Mouse (Mus musculus) heart, postnatal 0 days (tissue): ENCODE results near the gene Prss2. TPM values are rescaled to one million over a fixed set of nuclear protein-coding genes. Genes with fewer than 3 reads are reported as not detected.

Experiments used
- ATAC-seq: fragments of 200-750 bp; cut with Nextera tagmentation; 2 replicates; pipeline ENCODE4 v1.8.0; 2017; ENCODE audit warnings: low read depth, moderate number of reproducible peaks, moderate library complexity; ENCODE audit not compliant: insufficient read depth
- DNase-seq: peaks from one replicate; pipeline ENCODE4 v3.0.0-alpha.2; 2016; ENCODE audit warnings: low spot score
- H3K27ac ChIP-seq: fragments of 300-500 bp; sonication (generic); 2 replicates; pipeline ENCODE4 v1.5.1; 2014; ENCODE audit warnings: low read depth, mild to moderate bottlenecking
- H3K27me3 ChIP-seq: fragments of 300-500 bp; sonication (generic); 2 replicates; pipeline ENCODE4 v1.6.1; 2014; ENCODE audit warnings: low read length, mixed read lengths; ENCODE audit not compliant: control insufficient read depth, insufficient read depth
- H3K36me3 ChIP-seq: fragments of 300-500 bp; sonication (generic); replicated peaks from 2 replicates; pipeline ENCODE4 v1.6.1; 2014; ENCODE audit warnings: low read length, mixed read lengths; ENCODE audit not compliant: control insufficient read depth, insufficient read depth
- H3K4me1 ChIP-seq: fragments of 300-500 bp; sonication (generic); 2 replicates; pipeline ENCODE4 v1.6.1; 2014; ENCODE audit warnings: antibody characterized with exemption; ENCODE audit not compliant: control insufficient read depth, insufficient read depth
- H3K4me2 ChIP-seq: fragments of 300-500 bp; sonication (generic); 2 replicates; pipeline ENCODE4 v1.6.1; 2014; ENCODE audit warnings: low read depth, mild to moderate bottlenecking, low read length, moderate library complexity
- H3K4me3 ChIP-seq: fragments of 300-500 bp; sonication (generic); 2 replicates; pipeline ENCODE4 v1.5.1; 2014; ENCODE audit warnings: low read depth, low read length
- H3K9ac ChIP-seq: fragments of 300-500 bp; sonication (generic); replicated peaks from 2 replicates; pipeline ENCODE4 v1.6.1; 2014; ENCODE audit warnings: low read depth, low read length, mixed read lengths
- H3K9me3 ChIP-seq: fragments of 300-500 bp; sonication (generic); replicated peaks from 2 replicates; pipeline ENCODE4 v1.6.1; 2016; ENCODE audit warnings: low read length; ENCODE audit not compliant: control insufficient read depth
- CTCF ChIP-seq: IDR thresholded peaks from 2 replicates; pipeline ENCODE4 v1.5.1; 2016; ENCODE audit warnings: antibody characterized with exemption, control low read depth, low read depth
- EP300 ChIP-seq: IDR thresholded peaks from 2 replicates; pipeline ENCODE4 v1.6.1; 2016; ENCODE audit warnings: antibody characterized with exemption, low read depth
- WGBS: fragments of 180-500 bp; shearing (Covaris S2); extraction: QIAGEN DNeasy Blood & Tissue Kit; methylation state at CpG from one replicate; pipeline ENCODE4 v1.1.7; 2014; 5-methylcytosine and 5-hydroxymethylcytosine counted together
- polyA plus RNA-seq: library from polyadenylated mRNA; unstranded; fragments of >200 nt; fragmentation: Nextera tagmentation; extraction: Ambion mirVana; gene quantifications from 2 replicates; pipeline ENCODE4 v1.2.1, GENCODE M21; 2015
- total RNA-seq: library from RNA; depleted of rRNA; stranded (reverse); fragments of >200 nt; gene quantifications from 2 replicates; pipeline ENCODE4 v1.2.3, GENCODE M21; 2014; ENCODE audit warnings: low replicate concordance; rRNA removed

The Prss2 gene
- total RNA-seq (not detected in 2 replicates), polyA plus RNA-seq (not detected in 2 replicates)

- no peaks in the 10 kb centered on the region for H3K36me3 ChIP-seq
These were observed at the start of gene Prss2 for GRCm38 (mm10) chr6:41521487-41521886. Prss2 (plus strand) TSS chr6:41521787.

GRCm38 (mm10) chr6:41499374-41499773 is 22.2 kb upstream of the Prss2 start:
- Histone ChIP-seq H3K4me1 (no peaks in the 10 kb centered on the region), H3K36me3 (no peaks in the 10 kb centered on the region), H3K9me3 (no peaks in the 10 kb centered on the region), H3K4me2 (no peak overlapping the region), H3K4me3 (no peak overlapping the region), H3K27ac (no peak overlapping the region), H3K9ac (no peak overlapping the region), H3K27me3 (no peaks in the 10 kb centered on the region)
- DNase-seq, result no peak
- no peak for TF ChIP-seq CTCF
- no peak for TF ChIP-seq EP300
- 63% methylated on average over 3 of the region's 3 CpGs for WGBS
- no peak for ATAC-seq

More at GRCm38 (mm10) chr6:41521487-41521886, at the start of gene Prss2:
- Histone ChIP-seq H3K9me3 (no peaks in the 10 kb centered on the region), H3K27ac (no peak within 1 kb of the TSS), H3K9ac (no peak within 1 kb of the TSS), H3K4me2 (no peak within 1 kb of the TSS), H3K4me1 (no peaks in the 10 kb centered on the region), H3K4me3 (no peak within 1 kb of the TSS), H3K27me3 (no peaks in the 10 kb centered on the region)
- WGBS, result 50% methylated on average over 1 of the region's 1 CpGs
- TF ChIP-seq EP300 (no peak), CTCF (no peak)
- DNase-seq, result no peak
- no peak for ATAC-seq

- Histone ChIP-seq H3K36me3 (no peaks in the 10 kb centered on the region), H3K4me1 (no peaks in the 10 kb centered on the region), H3K27ac (no peak overlapping the region), H3K9me3 (no peaks in the 10 kb centered on the region), H3K9ac (no peak overlapping the region), H3K27me3 (no peaks in the 10 kb centered on the region), H3K4me3 (no peak overlapping the region), H3K4me2 (no peak overlapping the region)
- WGBS, result 62% methylated on average over 2 of the region's 2 CpGs
- no peak for ATAC-seq
- TF ChIP-seq CTCF, result no peak
- TF ChIP-seq EP300, result no peak
- DNase-seq, result no peak
These were observed 16.7 kb upstream of the Prss2 start for GRCm38 (mm10) chr6:41504915-41505314.

GRCm38 (mm10) chr6:41505323-41505722 is 16.3 kb upstream of the Prss2 start:
- Histone ChIP-seq H3K9ac (no peak overlapping the region), H3K4me3 (no peak overlapping the region), H3K9me3 (no peaks in the 10 kb centered on the region), H3K4me2 (no peak overlapping the region), H3K27ac (no peak overlapping the region), H3K4me1 (no peaks in the 10 kb centered on the region), H3K36me3 (no peaks in the 10 kb centered on the region), H3K27me3 (no peaks in the 10 kb centered on the region)
- 56% methylated on average over 6 of the region's 6 CpGs for WGBS
- no peak for TF ChIP-seq CTCF
- no peak for TF ChIP-seq EP300
- no peak for DNase-seq
- ATAC-seq, result no peak

- Histone ChIP-seq H3K27me3 (no peaks in the 10 kb centered on the region), H3K4me3 (no peak overlapping the region), H3K4me1 (no peaks in the 10 kb centered on the region), H3K36me3 (no peaks in the 10 kb centered on the region), H3K27ac (no peak overlapping the region), H3K4me2 (no peak overlapping the region), H3K9me3 (no peaks in the 10 kb centered on the region), H3K9ac (no peak overlapping the region)
- TF ChIP-seq EP300 (no peak), CTCF (no peak)
- DNase-seq (no peak), ATAC-seq (no peak)
- 61% methylated on average over 6 of the region's 6 CpGs for WGBS
These were observed 3.5 kb upstream of the Prss2 start for GRCm38 (mm10) chr6:41518017-41518524.

GRCm38 (mm10) chr6:41526453-41526852 is 4.9 kb downstream of the Prss2 start:
- Histone ChIP-seq H3K4me2 (no peak overlapping the region), H3K9me3 (no peaks in the 10 kb centered on the region), H3K27me3 (no peaks in the 10 kb centered on the region), H3K9ac (no peak overlapping the region), H3K36me3 (no peaks in the 10 kb centered on the region), H3K4me3 (no peak overlapping the region), H3K4me1 (no peaks in the 10 kb centered on the region), H3K27ac (no peak overlapping the region)
- TF ChIP-seq CTCF (no peak), EP300 (no peak)
- DNase-seq (no peak), ATAC-seq (no peak)
